In genomic region chr19:37795552-37796343, GRCm38 (mm10) we compare ENCODE assay signal across 9 mouse cellular contexts.
A peak's percentile ranks its signal among the peaks of the same experiment; 100 is the strongest.
DNase-seq lines count a peak whose midpoint lies in the region; ATAC-seq lines count a peak whose summit lies in the region.
"Had no signal": no experiment of that assay in that cellular context is flagged by ENCODE, and none has a peak within 500 bp of the region (broad histone marks: within the 10 kb centered on the region; RNA-seq: fewer than 3 reads in every experiment).

No protein-coding gene starts in this region.

- H3K36me3 ChIP-seq in limb, embryonic 10.5 days, result no peaks in the 10 kb centered on the region

- WGBS in limb, embryonic 10.5 days, result 90% methylated on average over 18 of the region's 18 CpGs

- peaks cover 8% of the 10 kb centered on the region for H3K4me1 ChIP-seq in limb, embryonic 10.5 days

- H3K27ac ChIP-seq in limb, embryonic 10.5 days, result no peak overlapping the region
- H3K27ac ChIP-seq: macrophage had no signal

- no peaks in the 10 kb centered on the region for H3K9me3 ChIP-seq in limb, embryonic 10.5 days (replicated peaks)

- ATAC-seq in hematopoietic stem cell, adult 5-6 weeks (replicated peaks in 1 of 2; ENCODE audit: insufficient read depth in 1 of 2, low FRiP score in 2 of 2, low TSS enrichment in 1 of 2, low read depth in 1 of 2, poor library complexity in 2 of 2, severe bottlenecking in 2 of 2), result peak; percentile 73 to 76

- DNase-seq in layer of hippocampus, postnatal 10 days (ENCODE audit: low spot score in 2 of 2), result peak; percentile 8 to 29
- no peak for DNase-seq in layer of hippocampus, adult 11-12 months (ENCODE audit: low spot score)
- peak; percentile 85 for DNase-seq in MN1 (ENCODE audit: low spot score)
- DNase-seq in fibroblast of lung, adult 2 months (ENCODE audit: low read depth), result peak; percentile 67
- DNase-seq in embryo, embryonic 10.5 days (ENCODE audit: low spot score), result no peak
- DNase-seq in thymus, postnatal 36 days, result no peak
- no peak for DNase-seq in limb, embryonic 10.5 days (ENCODE audit: low spot score)

- H3K27me3 ChIP-seq in limb, embryonic 10.5 days (ENCODE audit: low read depth, poor library complexity, severe bottlenecking), result no peaks in the 10 kb centered on the region

- H3K4me3 ChIP-seq in limb, embryonic 10.5 days, result no peak overlapping the region

Comparison
In these comparisons a context has a peak if more than half of its experiments do, and no peak if none do; other contexts are left out.
1. DNase-seq: peak in layer of hippocampus, postnatal 10 days (2 of 2), MN1 (single experiment) and fibroblast of lung, adult 2 months (single experiment); none in layer of hippocampus, adult 11-12 months (single experiment), embryo, embryonic 10.5 days (single experiment), thymus, postnatal 36 days (0 of 2) and limb, embryonic 10.5 days (single experiment).